Mouse (Mus musculus) limb, embryonic 12.5 days (tissue): ENCODE results near the gene Utp20. TPM values are rescaled to one million over a fixed set of nuclear protein-coding genes. Genes with fewer than 3 reads are reported as not detected.
"Not testable (repeated sequence)": the region's sequence is repeated elsewhere in the genome, so short reads cannot be mapped to it uniquely, and the experiment has no call there.

ENCODE experiments used
- ATAC-seq: fragments of 200-750 bp; cut with Nextera tagmentation; 2 replicates; pipeline ENCODE4 v1.8.0; 2017; ENCODE audit warnings: low read depth, moderate TSS enrichment; ENCODE audit not compliant: insufficient number of reproducible peaks, insufficient read depth, low FRiP score, low TSS enrichment
- H3K27ac ChIP-seq: fragments of 300-500 bp; sonication (generic); 2 replicates; pipeline ENCODE4 v1.5.1; 2016; ENCODE audit warnings: mild to moderate bottlenecking, moderate library complexity
- H3K27me3 ChIP-seq: fragments of 300-500 bp; sonication (generic); 2 replicates; pipeline ENCODE4 v1.6.1; 2016; ENCODE audit warnings: mild to moderate bottlenecking, moderate library complexity
- H3K36me3 ChIP-seq: fragments of 300-500 bp; sonication (generic); 2 replicates; pipeline ENCODE4 v1.6.1; 2016; ENCODE audit warnings: mild to moderate bottlenecking, moderate library complexity
- H3K4me1 ChIP-seq: fragments of 300-500 bp; sonication (generic); replicated peaks from 2 replicates; pipeline ENCODE4 v1.6.1; 2016
- H3K4me2 ChIP-seq: fragments of 300-500 bp; sonication (generic); 2 replicates; pipeline ENCODE4 v1.6.1; 2016; ENCODE audit warnings: mild to moderate bottlenecking, moderate library complexity
- H3K4me3 ChIP-seq: fragments of 300-500 bp; sonication (generic); replicated peaks from 2 replicates; pipeline ENCODE4 v1.5.1; 2016; ENCODE audit warnings: mild to moderate bottlenecking
- H3K9ac ChIP-seq: fragments of 300-500 bp; sonication (generic); replicated peaks from 2 replicates; pipeline ENCODE4 v1.6.1; 2016; ENCODE audit warnings: mild to moderate bottlenecking, moderate library complexity
- H3K9me3 ChIP-seq: fragments of 300-500 bp; sonication (generic); 2 replicates; pipeline ENCODE4 v1.6.1; 2016; ENCODE audit warnings: mild to moderate bottlenecking, moderate library complexity
- WGBS: fragments of 180-500 bp; shearing (Covaris S2); methylation state at CpG from one replicate; pipeline ENCODE4 v1.1.7; 2016; 5-methylcytosine and 5-hydroxymethylcytosine counted together
- polyA plus RNA-seq: library from polyadenylated mRNA; unstranded; fragments of >200 nt; fragmentation: Nextera tagmentation; extraction: Ambion mirVana; gene quantifications from 2 replicates; pipeline ENCODE4 v1.2.1, GENCODE M21; 2016

Utp20 gene
- polyA plus RNA-seq, 1 experiment from 2014 or later = 26.3 TPM

GRCm38 (mm10) chr10:88740781-88741180 lies 85.8 kb downstream of the Utp20 start:
- Histone ChIP-seq H3K27ac (no peak overlapping the region), H3K4me3 (no peak overlapping the region), H3K36me3 (peaks cover 79% of the 10 kb centered on the region), H3K9me3 (0 out of 2 replicates have a peak, but pooled peaks cover 3% of the 10 kb centered on the region), H3K27me3 (no peaks in the 10 kb centered on the region), H3K4me2 (no peak overlapping the region), H3K9ac (no peak overlapping the region), H3K4me1 (no peaks in the 10 kb centered on the region)
- 93% methylated on average over 5 of the region's 5 CpGs for WGBS
- ATAC-seq = no peak

GRCm38 (mm10) chr10:88739818-88740217 lies 86.8 kb downstream of the Utp20 start:
- ATAC-seq = no peak
- no peak overlapping the region for H3K27ac ChIP-seq
- H3K4me1 ChIP-seq = no peaks in the 10 kb centered on the region
- H3K36me3 ChIP-seq = peaks cover 71% of the 10 kb centered on the region
- H3K9ac ChIP-seq = no peak overlapping the region
- no peak overlapping the region for H3K4me2 ChIP-seq
- H3K27me3 ChIP-seq = no peaks in the 10 kb centered on the region
- no peak overlapping the region for H3K4me3 ChIP-seq
- 72% methylated on average over 1 of the region's 1 CpGs for WGBS
- 0 out of 2 replicates have a peak, but pooled peaks cover 3% of the 10 kb centered on the region for H3K9me3 ChIP-seq

GRCm38 (mm10) chr10:88739074-88739473 lies 87.5 kb downstream of the Utp20 start:
- H3K4me3 ChIP-seq, H3K4me1 ChIP-seq, H3K9ac ChIP-seq, H3K4me2 ChIP-seq, H3K27me3 ChIP-seq, H3K9me3 ChIP-seq, H3K27ac ChIP-seq, ATAC-seq: not testable (repeated sequence)
- WGBS = 93% methylated on average over 8 of the region's 8 CpGs
- H3K36me3 ChIP-seq = peaks cover 64% of the 10 kb centered on the region

- Histone ChIP-seq H3K36me3 (peaks cover 15% of the 10 kb centered on the region), H3K4me2 (peak overlapping the region; percentile 86), H3K4me3 (peak overlapping the region; percentile 91), H3K27ac (no peak overlapping the region), H3K4me1 (peaks cover 15% of the 10 kb centered on the region), H3K9me3 (no peaks in the 10 kb centered on the region), H3K9ac (peak overlapping the region; percentile 94), H3K27me3 (no peaks in the 10 kb centered on the region)
- no peak for ATAC-seq
- WGBS = 14% methylated on average over 6 of the region's 6 CpGs
Measured at GRCm38 (mm10) chr10:88732309-88732622, 94.3 kb downstream of the Utp20 start.

- Histone ChIP-seq H3K9me3 (no peaks in the 10 kb centered on the region), H3K9ac (peak overlapping the region; percentile 94), H3K4me2 (peak overlapping the region; percentile 86), H3K27ac (peak overlapping the region; percentile 86), H3K36me3 (peaks cover 10% of the 10 kb centered on the region), H3K4me3 (peak overlapping the region; percentile 91), H3K4me1 (peaks cover 15% of the 10 kb centered on the region), H3K27me3 (no peaks in the 10 kb centered on the region)
- no peak; the same call in 1 of the 2 replicates for ATAC-seq
- 3% methylated on average over 52 of the region's 61 CpGs for WGBS
Measured at GRCm38 (mm10) chr10:88731496-88732308, 94.9 kb downstream of the Utp20 start.

- Histone ChIP-seq H3K36me3 (peaks cover under 1% of the 10 kb centered on the region), H3K9ac (peak within 1 kb of the TSS; percentile 94), H3K4me2 (peak within 1 kb of the TSS; percentile 86), H3K9me3 (no peaks in the 10 kb centered on the region), H3K4me1 (peaks cover 15% of the 10 kb centered on the region), H3K27me3 (no peaks in the 10 kb centered on the region), H3K27ac (peak within 1 kb of the TSS; percentile 86), H3K4me3 (peak within 1 kb of the TSS; percentile 91)
- WGBS = under 1% methylated on average over 65 of the region's 65 CpGs
- peak; percentile 93 for ATAC-seq
Measured at GRCm38 (mm10) chr10:88730571-88731495, 95.8 kb downstream of the Utp20 start, which contains the start of gene Arl1. TSS of gene Arl1 (plus strand) at chr10:88730858.

GRCm38 (mm10) chr10:88728166-88728565 lies 98.4 kb downstream of the Utp20 start:
- no peaks in the 10 kb centered on the region for H3K36me3 ChIP-seq
- no peak overlapping the region for H3K27ac ChIP-seq
- H3K9me3 ChIP-seq = no peaks in the 10 kb centered on the region
- 71% methylated on average over 8 of the region's 8 CpGs for WGBS
- peaks cover 15% of the 10 kb centered on the region for H3K4me1 ChIP-seq
- ATAC-seq = no peak
- H3K4me2 ChIP-seq = no peak overlapping the region
- H3K4me3 ChIP-seq = no peak overlapping the region
- no peak overlapping the region for H3K9ac ChIP-seq
- no peaks in the 10 kb centered on the region for H3K27me3 ChIP-seq

GRCm38 (mm10) chr10:88727128-88727527 lies 99.5 kb downstream of the Utp20 start:
- Histone ChIP-seq H3K27me3 (no peaks in the 10 kb centered on the region), H3K4me1 (peaks cover 7% of the 10 kb centered on the region), H3K9ac (no peak overlapping the region), H3K4me3 (no peak overlapping the region), H3K36me3 (no peaks in the 10 kb centered on the region), H3K27ac (no peak overlapping the region), H3K9me3 (no peaks in the 10 kb centered on the region), H3K4me2 (no peak overlapping the region)
- no peak for ATAC-seq
- WGBS = 45% methylated on average over 1 of the region's 1 CpGs

GRCm38 (mm10) chr10:88725343-88725742 lies 101.3 kb downstream of the Utp20 start:
- Histone ChIP-seq H3K36me3 (no peaks in the 10 kb centered on the region), H3K27me3 (no peaks in the 10 kb centered on the region), H3K4me1 (peaks cover 2% of the 10 kb centered on the region), H3K27ac (no peak overlapping the region), H3K9ac (no peak overlapping the region), H3K4me2 (no peak overlapping the region), H3K4me3 (no peak overlapping the region), H3K9me3 (no peaks in the 10 kb centered on the region)
- WGBS = 51% methylated on average over 2 of the region's 2 CpGs
- no peak for ATAC-seq

GRCm38 (mm10) chr10:88719618-88720017 lies 107.0 kb downstream of the Utp20 start:
- Histone ChIP-seq H3K27ac (no peak overlapping the region), H3K27me3 (no peaks in the 10 kb centered on the region), H3K4me1 (no peaks in the 10 kb centered on the region), H3K36me3 (no peaks in the 10 kb centered on the region), H3K9me3 (no peaks in the 10 kb centered on the region), H3K4me3 (no peak overlapping the region), H3K4me2 (no peak overlapping the region), H3K9ac (no peak overlapping the region)
- ATAC-seq = no peak
- WGBS = 86% methylated on average over 1 of the region's 1 CpGs

GRCm38 (mm10) chr10:88717756-88718025 lies 108.9 kb downstream of the Utp20 start:
- Histone ChIP-seq H3K36me3 (no peaks in the 10 kb centered on the region), H3K9me3 (no peaks in the 10 kb centered on the region), H3K4me2 (no peak overlapping the region), H3K9ac (no peak overlapping the region), H3K27me3 (no peaks in the 10 kb centered on the region), H3K27ac (no peak overlapping the region), H3K4me1 (no peaks in the 10 kb centered on the region), H3K4me3 (no peak overlapping the region)
- 49% methylated on average over 2 of the region's 2 CpGs for WGBS
- ATAC-seq = no peak
